ENCODE assay signal across 10 mouse cellular contexts in the genomic region with DNA sequence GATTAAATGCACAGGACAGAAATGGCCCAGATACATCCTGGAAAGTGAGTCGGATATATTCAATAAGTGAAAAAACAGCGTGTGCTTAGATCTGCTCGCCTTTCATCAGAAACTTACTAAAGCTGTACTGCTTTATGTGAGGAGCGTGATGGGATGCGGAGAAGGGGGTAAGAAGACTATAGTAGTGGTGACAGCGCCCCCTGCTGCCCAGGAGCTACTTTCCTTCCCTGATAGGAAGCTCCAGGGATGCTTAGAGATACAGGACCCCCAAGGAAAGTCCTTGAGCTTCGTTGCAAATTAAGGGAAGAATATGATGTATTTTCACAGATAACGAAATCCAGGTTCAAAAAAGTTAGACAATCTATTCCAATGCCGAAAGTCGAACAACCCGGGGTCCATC. TPM values are rescaled to one million over a fixed set of nuclear protein-coding genes. Genes with fewer than 3 reads are reported as not detected.
DNase-seq lines count a peak whose midpoint lies in the region; ATAC-seq and TF ChIP-seq lines count a peak whose summit lies in the region.
"Had no signal": no experiment of that assay in that cellular context is flagged by ENCODE, and none has a peak within 500 bp of the region (broad histone marks: within the 10 kb centered on the region; RNA-seq: fewer than 3 reads in every experiment).

No protein-coding gene starts in this region.

- WGBS in neural tube, embryonic 15.5 days = 32% methylated on average over 11 of the region's 11 CpGs
- WGBS in kidney, postnatal 0 days = 37% methylated on average over 11 of the region's 11 CpGs
- WGBS in lung, embryonic 14.5 days = 32% methylated on average over 11 of the region's 11 CpGs

- H3K4me2 ChIP-seq in neural tube, embryonic 15.5 days = no peak overlapping the region
- no peak overlapping the region for H3K4me2 ChIP-seq in kidney, postnatal 0 days (ENCODE audit: low read length)
- no peak overlapping the region for H3K4me2 ChIP-seq in lung, embryonic 14.5 days

- H3K9me3 ChIP-seq in neural tube, embryonic 15.5 days (replicated peaks) = no peaks in the 10 kb centered on the region
- H3K9me3 ChIP-seq in kidney, postnatal 0 days (replicated peaks; ENCODE audit: low read length) = no peaks in the 10 kb centered on the region
- H3K9me3 ChIP-seq in lung, embryonic 14.5 days (ENCODE audit: low read depth, low read length) = no peaks in the 10 kb centered on the region

- H3K9ac ChIP-seq in neural tube, embryonic 15.5 days (replicated peaks) = no peak overlapping the region
- no peak overlapping the region for H3K9ac ChIP-seq in kidney, postnatal 0 days (ENCODE audit: low read depth, low read length)
- H3K9ac ChIP-seq in lung, embryonic 14.5 days = no peak overlapping the region

- TF ChIP-seq CTCF in cortical plate, adult 2 months (IDR thresholded peaks at IDR 0.05; ENCODE audit: extremely low read depth, insufficient read depth, low read length) = peak; percentile 65
- peak; percentile 63 for TF ChIP-seq CTCF in kidney, postnatal 0 days (IDR thresholded peaks at IDR 0.05; ENCODE audit: low read depth)
- TF ChIP-seq CTCF in lung, embryonic 14.5 days (IDR thresholded peaks at IDR 0.05; ENCODE audit: low read depth) = peak; percentile 67
- peak; percentile 81; the same call in 1 of the 2 replicates for TF ChIP-seq CTCF in testis, adult 2 months (IDR thresholded peaks at IDR 0.05; ENCODE audit: control insufficient read depth, insufficient read depth, insufficient replicate concordance, low read depth, low read length)

- H3K36me3 ChIP-seq in neural tube, embryonic 15.5 days = no peaks in the 10 kb centered on the region
- no peaks in the 10 kb centered on the region for H3K36me3 ChIP-seq in kidney, postnatal 0 days (ENCODE audit: insufficient read depth, low read length)
- H3K36me3 ChIP-seq in lung, embryonic 14.5 days (ENCODE audit: insufficient read depth) = no peaks in the 10 kb centered on the region
- H3K36me3 ChIP-seq in testis, adult 2 months (ENCODE audit: control insufficient read depth, insufficient read depth, low read length) = no peaks in the 10 kb centered on the region

- no peak overlapping the region for H3K4me3 ChIP-seq in neural tube, embryonic 15.5 days (replicated peaks)
- H3K4me3 ChIP-seq in cortical plate, adult 2 months (ENCODE audit: insufficient read depth, low read length) = no peak overlapping the region
- no peak overlapping the region for H3K4me3 ChIP-seq in kidney, postnatal 0 days (replicated peaks; ENCODE audit: low read depth, low read length)
- no peak overlapping the region for H3K4me3 ChIP-seq in lung, embryonic 14.5 days (ENCODE audit: low read depth, low read length)
- H3K4me3 ChIP-seq in testis, adult 2 months (ENCODE audit: control insufficient read depth, low read depth, low read length) = peak overlapping the region; percentile 64; the same call in 1 of the 2 replicates
- H3K4me3 ChIP-seq: megakaryocyte, embryonic 14.5 days had no signal

- DNase-seq in cerebellum, adult 11 months = peak; percentile 12
- peak; percentile 71 for DNase-seq in neural tube, embryonic 10.5 days (ENCODE audit: extremely low spot score, low spot score)
- DNase-seq in kidney, postnatal 0 days (ENCODE audit: low spot score) = peak; percentile 68
- peak; percentile 81 for DNase-seq in lung, embryonic 14.5 days

- H3K27me3 ChIP-seq in neural tube, embryonic 15.5 days (replicated peaks) = no peaks in the 10 kb centered on the region
- no peaks in the 10 kb centered on the region for H3K27me3 ChIP-seq in kidney, postnatal 0 days (ENCODE audit: insufficient read depth, low read length)
- no peaks in the 10 kb centered on the region for H3K27me3 ChIP-seq in lung, embryonic 14.5 days (ENCODE audit: insufficient read depth, low read length)
- H3K27me3 ChIP-seq in testis, adult 2 months (ENCODE audit: control insufficient read depth, insufficient read depth, low read length) = no peaks in the 10 kb centered on the region

- no peaks in the 10 kb centered on the region for H3K4me1 ChIP-seq in neural tube, embryonic 15.5 days
- no peaks in the 10 kb centered on the region for H3K4me1 ChIP-seq in cortical plate, adult 2 months (ENCODE audit: control insufficient read depth, insufficient read depth, low read length)
- no peaks in the 10 kb centered on the region for H3K4me1 ChIP-seq in kidney, postnatal 0 days (replicated peaks; ENCODE audit: insufficient read depth, low read length)
- H3K4me1 ChIP-seq in lung, embryonic 14.5 days (ENCODE audit: insufficient read depth) = no peaks in the 10 kb centered on the region
- peaks cover 4% of the 10 kb centered on the region for H3K4me1 ChIP-seq in testis, adult 2 months (ENCODE audit: control insufficient read depth, insufficient read depth, low read length)

- TF ChIP-seq POLR2A in cortical plate, adult 2 months (IDR thresholded peaks at IDR 0.05; ENCODE audit: extremely low read depth, insufficient read depth, low read length) = no peak
- no peak for TF ChIP-seq POLR2A in testis, adult 2 months (IDR thresholded peaks at IDR 0.05; ENCODE audit: control insufficient read depth, low read depth, low read length)

- H3K27ac ChIP-seq in neural tube, embryonic 15.5 days (replicated peaks) = no peak overlapping the region
- H3K27ac ChIP-seq in cortical plate, adult 2 months (ENCODE audit: insufficient read depth, low read length) = no peak overlapping the region
- no peak overlapping the region for H3K27ac ChIP-seq in kidney, postnatal 0 days
- no peak overlapping the region for H3K27ac ChIP-seq in lung, embryonic 14.5 days (ENCODE audit: low read depth)
- no peak overlapping the region for H3K27ac ChIP-seq in testis, adult 2 months (ENCODE audit: control insufficient read depth, insufficient read depth, low read depth, low read length)

- ATAC-seq in cerebellum, adult (ENCODE audit: insufficient number of reproducible peaks, low FRiP score, low TSS enrichment) = no peak
- ATAC-seq in neural tube, embryonic 15.5 days (ENCODE audit: low FRiP score) = no peak
- no peak for ATAC-seq in kidney, postnatal 0 days (replicated peaks; ENCODE audit: low FRiP score, low read depth)
- no peak for ATAC-seq in lung, embryonic 14.5 days (ENCODE audit: insufficient read depth)

RNA-seq across cellular contexts. Expression of a gene that starts 17.1 kb away (rescaled TPM):
- 7.7 and 9.0 TPM in 2 replicates for polyA plus RNA-seq in neural tube, embryonic 15.5 days (2015; fragmentation: Nextera tagmentation; extraction: Ambion mirVana)
- 1.4 and 1.6 TPM in 2 replicates for polyA plus RNA-seq in cortical plate, adult 2 months (2012; rRNA removed)
- not detected in 2 replicates for polyA plus RNA-seq in kidney, postnatal 0 days (2015; fragmentation: Nextera tagmentation; extraction: Ambion mirVana)
- not detected in 2 replicates for polyA plus RNA-seq in lung, embryonic 14.5 days (2014; fragmentation: Nextera tagmentation; extraction: Ambion mirVana)
- 921 and 1,095 TPM in 2 replicates for polyA plus RNA-seq in testis, adult 2 months (2012; rRNA removed)
- polyA plus RNA-seq: heart, embryonic 14.5 days had no signal

Comparison
In these comparisons a context has a peak if more than half of its experiments do, and no peak if none do; other contexts are left out.
1. DNase-seq: peak in every context shown above with its lines; median percentile 81 in lung, embryonic 14.5 days; 71 in neural tube, embryonic 10.5 days; 68 in kidney, postnatal 0 days; 12 in cerebellum, adult 11 months.
2. RNA of a gene that starts 17.1 kb away (polyA plus RNA-seq): 921 to 1,095 TPM in testis, adult 2 months; 7.7 to 9.0 TPM in neural tube, embryonic 15.5 days, 1.4 to 1.6 TPM in cortical plate, adult 2 months, not detected in kidney, postnatal 0 days and not detected in lung, embryonic 14.5 days; every median in the first group is over 10 times any median in the second.
3. Peak in every context shown above with its lines, with median percentiles within 50 percentile points of each other: CTCF ChIP-seq.